10 mouse cellular contexts compared by ENCODE assay signal in the genomic region with DNA sequence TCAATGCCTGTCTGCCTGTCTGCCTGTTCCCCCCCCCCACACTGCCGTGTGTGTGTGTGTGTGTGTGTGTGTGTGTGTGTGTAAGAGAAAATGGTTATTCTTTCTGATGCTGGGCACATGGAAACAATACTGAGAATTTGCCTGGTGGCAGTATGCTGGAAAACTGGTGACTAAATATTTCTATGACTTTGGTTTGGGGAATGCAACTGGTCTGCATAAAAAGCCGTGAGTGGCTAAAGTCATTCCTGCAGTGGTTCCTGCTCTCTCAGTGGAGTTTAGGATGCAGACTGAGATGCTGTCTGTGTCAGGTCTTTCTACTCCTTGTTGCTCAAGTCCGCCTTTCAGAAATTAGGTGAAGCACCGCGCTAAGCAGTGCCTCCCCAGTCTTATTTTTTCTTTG. TPM values are rescaled to one million over a fixed set of nuclear protein-coding genes. Genes with fewer than 3 reads are reported as not detected.
DNase-seq lines count a peak whose midpoint lies in the region; ATAC-seq and TF ChIP-seq lines count a peak whose summit lies in the region.
"Had no signal": no experiment of that assay in that cellular context is flagged by ENCODE, and none has a peak within 500 bp of the region (broad histone marks: within the 10 kb centered on the region; RNA-seq: fewer than 3 reads in every experiment).

No protein-coding gene starts in this region.

- peaks cover 0 to 2% of the 10 kb centered on the region in 2 experiments; a peak in 1 of 4 replicates for H3K4me1 ChIP-seq in liver, embryonic 14.5 days (replicated peaks; ENCODE audit: control insufficient read depth in 2 of 2, insufficient read depth in 2 of 2, low read length in 1 of 2)

- TF ChIP-seq EP300 in liver, embryonic 14.5 days (IDR thresholded peaks at IDR 0.05; ENCODE audit: low read depth), result no peak

- intact Hi-C loops in gastrocnemius, adult 2 months (cut with DNase I), result loop anchor here (10.0 kb wide), 1 partner anchor 166 kb away; no protein-coding TSS in a partner anchor

- H3K4me3 ChIP-seq in gastrocnemius, adult 2 months, result no peak overlapping the region
- H3K4me3 ChIP-seq in liver, embryonic 14.5 days (ENCODE audit: insufficient read depth in 1 of 2, low read depth in 2 of 2, low read length in 2 of 2), result no peak overlapping the region

- no peaks in the 10 kb centered on the region for H3K9me3 ChIP-seq in liver, embryonic 14.5 days (ENCODE audit: control insufficient read depth, low read length)

- H3K27me3 ChIP-seq in liver, embryonic 14.5 days (ENCODE audit: control insufficient read depth, insufficient read depth, low read length), result no peaks in the 10 kb centered on the region

- peak overlapping the region; percentile 63; the same call in 1 of the 2 replicates for H3K4me2 ChIP-seq in liver, embryonic 14.5 days (ENCODE audit: low read depth)

- H3K36me3 ChIP-seq in liver, embryonic 14.5 days (replicated peaks; ENCODE audit: control insufficient read depth, insufficient read depth, low read depth), result no peaks in the 10 kb centered on the region

- no peak overlapping the region for H3K9ac ChIP-seq in liver, embryonic 14.5 days (replicated peaks)

- no peak for ATAC-seq in liver, embryonic 14.5 days (ENCODE audit: insufficient read depth)

- TF ChIP-seq CTCF in gastrocnemius, adult 2 months (IDR thresholded peaks at IDR 0.05), result no peak
- no peak for TF ChIP-seq CTCF in liver, embryonic 14.5 days (IDR thresholded peaks at IDR 0.05; ENCODE audit: low read depth)

- no peak for DNase-seq in gastrocnemius, adult 2 months
- DNase-seq in gastrocnemius, adult 8-10 months (ENCODE audit: low spot score in 2 of 2), result no peak
- peak; percentile 37 for DNase-seq in thymus, postnatal 4 days
- DNase-seq in thymus, adult 18-20 months, result no peak
- DNase-seq in liver, embryonic 14.5 days (ENCODE audit: low read depth in 3 of 3, low spot score in 3 of 3), result no peak
- DNase-seq in layer of hippocampus, postnatal 10 days (ENCODE audit: low spot score in 2 of 2), result no peak
- no peak for DNase-seq in right cerebral cortex, postnatal 14 days
- no peak for DNase-seq in frontal cortex, postnatal 14 days (ENCODE audit: low spot score in 2 of 2)
- DNase-seq: B cell, adult 2 months; kidney, adult 9 months had no signal

- H3K27ac ChIP-seq in gastrocnemius, adult 2 months, result 0 out of 2 replicates have a peak overlapping the region, but pooled peaks have one; percentile 2
- no peak overlapping the region for H3K27ac ChIP-seq in liver, embryonic 14.5 days

- 45% methylated on average over 5 of the region's 5 CpGs for WGBS in liver, embryonic 14.5 days (ENCODE audit: insufficient replicate concordance)

RNA-seq across cellular contexts. Expression of gene Dlg3, which starts 10.9 kb away (rescaled TPM):
- 1 to 10 TPM; 1.7 to 2.0 TPM for total RNA-seq in gastrocnemius, adult 2 months (2021)
- 1 to 10 TPM in 2 of 4 experiments, under 1 TPM in 2; 0.61 to 1.0 (median 0.98) TPM for total RNA-seq in gastrocnemius, adult 8-10 months (2022)
- 1.3 and 1.9 TPM in 2 replicates for polyA plus RNA-seq in liver, embryonic 14.5 days (2012; rRNA removed)
- polyA plus RNA-seq in liver, embryonic 14.5 days (2014; fragmentation: Nextera tagmentation; extraction: Ambion mirVana), result 0.43 and 0.53 TPM in 2 replicates
- total RNA-seq in layer of hippocampus, postnatal 10 days (2021), result 100 to 1,000 TPM; 130 to 132 TPM

RNA-seq across cellular contexts. Expression of gene Gdpd2, which starts 48.7 kb away (rescaled TPM):
- not detected for total RNA-seq in gastrocnemius, adult 2 months (2021)
- total RNA-seq in gastrocnemius, adult 8-10 months (2022), result not detected
- 0.17 and 0.27 TPM in 2 replicates for polyA plus RNA-seq in liver, embryonic 14.5 days (2012; rRNA removed)
- polyA plus RNA-seq in liver, embryonic 14.5 days (2014; fragmentation: Nextera tagmentation; extraction: Ambion mirVana), result 0.04 and 0.20 TPM in 2 replicates
- 10 to 100 TPM; 20.0 to 20.9 TPM for total RNA-seq in layer of hippocampus, postnatal 10 days (2021)

Comparison
In these comparisons a context has a peak if more than half of its experiments do, and no peak if none do; other contexts are left out.
1. RNA of gene Dlg3, which starts 10.9 kb away (total RNA-seq): 130 to 132 TPM in layer of hippocampus, postnatal 10 days; 1.7 to 2.0 TPM in gastrocnemius, adult 2 months and 0.61 to 1.0 TPM in gastrocnemius, adult 8-10 months; every median in the first group is over 10 times any median in the second.
2. RNA of gene Gdpd2, which starts 48.7 kb away (total RNA-seq): 20.0 to 20.9 TPM in layer of hippocampus, postnatal 10 days; not detected in gastrocnemius, adult 2 months and not detected in gastrocnemius, adult 8-10 months; every median in the first group is over 10 times any median in the second.